Mouse (Mus musculus) CD4-positive, CD25-positive, alpha-beta regulatory T cell, adult 4 months (primary cell): Measurements from ENCODE around the gene Ttc7b. TPM values are rescaled to one million over a fixed set of nuclear protein-coding genes. Genes with fewer than 3 reads are reported as not detected.

Source experiments
- ATAC-seq: one replicate; pipeline ENCODE4 v1.8.0; 2017
- polyA plus RNA-seq, 2 experiments: library from polyadenylated mRNA; unstranded; fragments of 100-300 nt; shearing (Covaris generic); gene quantifications; one replicate each; pipeline ENCODE4 v1.2.1; 2017

Gene Ttc7b
- polyA plus RNA-seq, 2 experiments from 2014 or later, result 3.4 to 5.1 TPM

DNA sequence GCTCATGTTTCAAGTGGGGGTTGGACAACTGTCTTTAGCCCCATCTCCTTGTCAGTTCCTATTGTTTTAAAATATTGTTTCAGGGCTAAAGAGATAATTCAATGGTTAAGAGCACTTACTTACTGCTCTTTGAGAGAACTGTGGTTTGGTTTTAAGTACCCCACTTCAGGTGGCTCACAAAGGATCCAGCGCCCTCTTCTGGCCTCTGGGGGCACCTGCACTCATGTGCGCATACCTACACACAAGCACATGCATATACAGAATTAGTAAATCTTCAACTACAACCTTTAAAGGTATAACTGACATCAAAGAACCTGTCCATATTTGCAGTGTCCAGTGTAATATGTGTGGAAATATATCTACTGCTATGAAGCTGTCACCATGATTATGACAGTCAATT, 226.2 kb downstream of the Ttc7b start:
- ATAC-seq, result no peak

DNA sequence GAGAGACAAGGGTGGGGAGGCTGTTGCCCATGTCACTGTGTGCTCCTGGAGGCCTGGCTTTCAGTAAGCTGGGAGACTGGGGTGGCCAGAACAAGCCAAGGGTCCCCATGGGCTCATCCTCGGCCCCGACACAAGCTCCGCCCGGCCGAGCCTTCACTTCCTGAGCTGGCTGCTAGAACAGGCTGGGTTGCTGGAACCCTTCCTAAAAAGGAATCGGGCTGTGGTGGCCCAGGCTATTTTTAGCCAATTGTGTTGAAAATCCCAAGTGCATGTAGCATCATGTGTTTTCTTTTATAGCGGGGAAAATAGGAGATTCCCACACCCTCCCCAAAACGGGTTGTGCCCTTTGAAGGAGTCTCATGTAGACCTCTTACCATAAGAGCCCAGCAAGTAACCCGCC, 226.7 kb downstream of the Ttc7b start:
- no peak for ATAC-seq

DNA sequence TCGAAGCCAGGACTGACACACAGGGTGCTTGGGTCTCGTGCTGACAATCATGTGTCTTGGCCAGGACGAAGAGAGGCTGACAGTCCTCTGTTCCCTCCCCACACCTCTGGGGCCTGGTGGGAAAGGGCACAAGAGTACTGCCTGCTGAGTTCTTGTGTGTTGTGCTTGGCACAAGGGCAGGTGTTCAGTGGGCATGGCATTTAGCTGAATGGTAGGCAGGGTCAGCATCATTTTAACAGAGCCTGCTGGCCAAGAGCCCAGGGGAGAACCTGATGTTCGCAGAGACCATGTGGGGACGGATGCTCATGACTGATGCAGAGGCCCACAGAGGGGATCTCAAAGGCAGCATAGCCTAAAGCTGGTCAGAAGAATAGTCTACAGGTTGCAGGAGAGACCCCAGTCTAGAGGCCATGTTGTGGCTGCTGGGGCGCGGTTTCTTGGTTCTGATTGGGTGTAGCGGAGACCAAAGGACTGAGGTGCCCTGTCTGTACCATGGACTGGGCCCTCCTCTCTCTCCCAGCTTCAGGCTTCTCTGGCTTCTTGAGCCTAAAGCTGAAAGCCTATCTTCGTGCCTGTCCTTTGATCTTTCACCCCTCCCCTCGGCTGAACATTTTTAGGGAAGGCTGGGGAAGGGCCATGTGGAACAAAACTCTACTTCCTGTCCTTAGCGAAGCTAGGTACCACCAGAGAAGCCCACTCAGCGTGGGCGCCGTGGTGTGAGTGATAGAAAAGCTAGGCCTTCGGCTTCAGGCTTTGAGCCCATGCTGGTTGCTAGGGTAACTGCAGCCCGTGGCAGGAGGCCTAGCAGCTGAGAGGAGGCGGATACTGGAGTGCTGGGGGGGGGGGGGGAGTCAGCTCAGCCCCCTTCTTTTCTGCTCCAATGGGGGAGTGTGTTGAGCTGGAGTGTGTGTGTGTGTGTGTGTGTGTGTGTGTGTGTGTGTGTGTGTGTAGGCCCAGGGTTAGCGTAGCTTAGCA, 229.6 kb downstream of the Ttc7b start:
- no peak for ATAC-seq

DNA sequence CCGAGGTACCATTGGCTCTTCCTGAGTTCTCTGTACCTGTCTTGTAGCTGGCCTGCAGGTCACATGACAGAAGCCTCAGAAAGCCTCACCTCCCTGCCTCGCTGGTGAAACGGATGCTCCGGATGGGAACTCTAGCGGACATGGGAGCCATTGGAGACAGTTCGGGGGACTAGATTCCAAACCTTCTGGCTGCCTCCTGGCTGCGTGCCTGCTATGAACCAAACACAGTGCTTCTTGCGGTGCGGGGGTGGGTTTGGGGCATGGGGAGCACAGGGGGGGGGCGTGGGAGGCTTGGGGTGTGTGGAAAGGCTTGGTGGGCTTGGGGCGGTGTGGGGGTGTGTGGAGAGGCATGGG, 230.5 kb downstream of the Ttc7b start:
- no peak for ATAC-seq

DNA sequence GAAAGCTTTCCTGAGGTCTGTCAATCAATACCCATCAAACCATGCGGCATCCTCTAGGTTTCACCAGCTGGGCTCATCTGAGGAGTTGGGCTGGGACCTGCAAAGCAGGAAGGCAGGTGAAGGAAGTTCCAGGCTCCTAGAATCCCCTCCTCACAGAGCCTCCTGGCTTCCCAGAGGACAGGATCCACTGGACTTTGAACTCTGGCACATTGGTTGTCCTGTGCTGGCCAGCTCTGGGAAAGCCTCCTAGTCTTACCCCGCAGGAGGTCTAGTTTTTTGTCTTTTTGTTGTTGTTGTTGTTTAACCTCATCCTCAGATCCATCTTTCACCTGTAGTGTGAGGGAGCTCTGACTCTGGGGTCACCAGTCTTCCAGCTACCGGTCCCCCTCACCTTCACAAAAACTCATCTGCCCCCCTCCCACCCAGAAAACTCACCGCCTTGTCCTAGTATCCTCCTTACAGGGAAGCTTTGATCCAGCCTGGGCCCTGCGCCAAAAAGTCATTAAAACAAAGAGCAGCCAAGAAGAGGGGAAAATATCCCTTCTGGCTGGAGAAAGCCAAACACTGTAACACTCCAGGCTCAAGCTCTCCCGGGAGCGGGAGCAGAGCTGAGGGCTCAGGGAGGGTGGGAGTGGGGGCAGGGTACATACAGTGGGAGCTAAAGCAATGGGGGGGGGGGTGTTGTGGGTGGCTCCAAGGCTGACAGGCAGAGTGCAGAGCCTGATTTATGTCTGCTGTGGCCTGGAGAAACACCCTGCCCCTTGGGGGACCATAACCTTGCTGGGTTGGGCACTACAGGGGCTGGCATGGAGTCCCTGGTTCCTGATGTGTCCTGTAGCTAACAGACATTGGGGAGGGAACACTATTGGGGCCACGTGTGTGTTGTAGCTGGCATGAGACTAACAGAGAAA, 231.1 kb downstream of the Ttc7b start:
- ATAC-seq, result no peak

DNA sequence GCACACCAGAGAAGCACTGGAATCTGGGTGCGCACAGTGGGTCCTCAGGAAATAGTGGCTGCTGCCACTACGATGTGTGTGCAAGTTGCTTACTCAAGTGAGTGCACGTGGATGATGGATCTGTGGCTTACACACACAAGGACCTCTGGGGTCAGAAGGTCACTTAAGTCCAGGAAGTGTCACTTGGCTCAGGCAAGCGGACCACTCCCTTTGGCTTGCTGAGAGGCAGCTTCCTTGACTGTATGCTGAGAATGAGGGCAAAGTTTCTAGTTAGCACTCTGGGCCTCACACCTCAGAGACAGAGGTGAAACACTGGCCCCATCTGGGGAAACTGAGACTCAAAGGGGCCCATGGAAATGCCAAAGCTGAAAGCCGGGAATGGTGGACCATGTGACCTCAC, 232.6 kb downstream of the Ttc7b start:
- ATAC-seq, result no peak

DNA sequence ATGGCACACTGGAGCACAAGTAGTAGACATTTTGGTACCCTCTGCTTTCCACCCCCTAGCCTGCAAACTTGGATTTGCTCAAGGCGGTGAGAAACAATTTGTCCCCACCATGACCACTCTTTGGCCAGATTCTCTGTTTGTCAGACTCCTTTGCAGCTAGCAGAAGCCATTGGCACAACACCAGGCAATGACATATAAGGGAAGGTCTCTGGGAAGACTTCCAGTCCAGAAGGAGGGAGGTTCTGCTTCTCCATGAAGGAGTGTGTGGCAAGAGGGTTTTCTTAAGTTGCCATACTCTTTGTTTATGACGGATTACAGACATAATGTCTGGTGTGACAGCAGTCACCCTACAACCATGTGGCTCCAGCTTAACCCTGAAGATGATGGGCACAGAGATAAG, 233.1 kb downstream of the Ttc7b start:
- no peak for ATAC-seq

DNA sequence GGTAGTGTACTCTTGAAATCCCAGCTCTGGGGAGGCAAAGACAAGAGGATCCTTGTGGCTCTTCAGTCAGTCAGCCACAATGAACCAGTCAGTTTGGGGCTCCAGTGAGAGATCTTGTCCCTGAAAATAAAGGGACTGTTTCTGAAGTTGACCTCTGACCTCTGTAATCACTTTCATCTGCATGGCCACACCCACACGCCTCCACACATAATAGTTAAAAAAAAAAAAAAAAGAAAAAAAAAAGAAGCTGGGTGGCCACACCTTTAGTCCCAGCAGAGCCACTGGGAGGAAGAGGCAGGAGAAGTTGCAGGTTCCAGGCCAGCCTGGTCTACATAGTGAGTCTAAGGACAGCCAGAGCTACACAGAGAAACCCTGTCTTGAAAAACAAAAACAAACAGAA, 237.3 kb downstream of the Ttc7b start:
- ATAC-seq, result no peak

DNA sequence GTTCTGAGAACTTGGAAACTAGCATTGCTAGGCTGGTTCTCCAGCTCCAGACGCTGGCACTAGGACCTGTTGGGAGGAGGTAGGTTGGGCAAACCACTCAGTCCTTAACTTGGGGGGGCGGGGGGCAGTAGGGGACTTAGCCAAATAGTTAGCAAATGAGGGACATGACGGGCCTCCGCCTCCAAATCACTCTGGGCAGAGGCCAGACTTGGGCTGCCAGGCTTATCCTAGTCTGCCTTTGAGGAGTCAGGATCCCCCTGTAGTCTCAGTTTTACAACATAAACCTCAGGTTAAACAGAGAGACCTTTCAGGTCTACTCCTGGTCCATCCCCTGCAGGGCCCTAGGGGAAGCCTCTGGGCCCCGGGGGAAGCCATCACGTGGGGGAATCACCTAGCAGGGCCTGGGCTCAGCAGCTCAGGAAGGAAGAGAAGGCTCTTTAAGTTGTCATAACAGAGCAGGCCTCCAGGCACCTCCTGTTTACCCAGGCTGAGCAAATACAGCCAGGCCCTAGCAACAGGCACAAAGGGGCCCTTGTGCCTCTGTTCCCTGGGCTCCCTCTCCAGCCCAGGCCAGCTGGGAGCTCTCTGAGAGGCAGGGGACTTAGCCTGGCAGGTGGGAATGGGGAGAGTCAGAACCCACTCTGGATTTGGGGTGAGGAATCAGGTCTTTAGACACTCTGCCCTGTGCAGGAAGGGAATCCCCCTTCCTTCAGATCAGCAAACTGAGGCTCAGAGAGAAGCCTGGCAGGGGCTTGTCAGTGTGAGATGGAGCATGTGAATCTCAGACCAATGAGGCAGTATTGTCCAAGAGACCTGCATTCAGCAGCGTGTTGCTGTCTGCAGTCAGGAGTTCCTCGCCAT, 238.4 kb downstream of the Ttc7b start:
- peak; percentile 99 for ATAC-seq

DNA sequence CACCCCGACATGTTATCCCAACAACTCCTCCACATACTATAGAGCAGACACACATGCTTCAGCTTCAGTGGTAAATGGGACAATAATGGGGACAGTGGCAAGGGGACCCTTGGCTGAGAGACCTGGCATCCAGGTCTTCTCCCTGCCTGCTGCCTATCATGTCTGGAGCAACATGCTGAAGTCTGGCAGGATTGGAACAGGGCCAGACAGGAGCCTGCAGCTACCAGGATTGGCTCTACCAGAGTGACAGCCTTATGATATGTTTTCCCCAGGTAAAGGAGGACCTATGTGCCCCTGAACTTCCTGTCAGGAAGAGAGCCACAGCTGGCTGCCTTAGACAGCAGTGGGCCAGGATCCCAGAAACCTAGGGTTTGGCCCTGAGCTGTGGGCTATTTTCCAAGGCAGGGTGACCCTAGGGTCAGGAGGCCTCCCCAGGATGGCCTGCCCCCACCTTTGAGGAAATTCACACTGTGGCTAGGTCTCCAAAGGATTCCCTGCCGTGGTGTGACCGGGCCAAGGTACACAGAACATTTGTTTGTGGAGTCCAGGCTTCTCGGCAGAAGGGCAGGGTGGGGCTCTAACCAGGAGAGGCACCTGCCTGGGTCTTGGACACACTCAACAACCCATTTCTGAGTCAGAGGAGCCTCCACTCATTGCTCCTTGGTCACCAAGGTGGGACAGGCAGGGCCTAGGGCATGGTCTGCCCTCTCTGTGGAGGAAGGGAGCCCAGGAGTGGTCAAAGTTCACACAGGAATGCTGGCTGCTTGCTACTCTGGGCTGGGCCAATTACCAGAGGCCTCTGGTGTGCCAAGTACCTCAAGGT, 239.4 kb downstream of the Ttc7b start:
- no peak for ATAC-seq

DNA sequence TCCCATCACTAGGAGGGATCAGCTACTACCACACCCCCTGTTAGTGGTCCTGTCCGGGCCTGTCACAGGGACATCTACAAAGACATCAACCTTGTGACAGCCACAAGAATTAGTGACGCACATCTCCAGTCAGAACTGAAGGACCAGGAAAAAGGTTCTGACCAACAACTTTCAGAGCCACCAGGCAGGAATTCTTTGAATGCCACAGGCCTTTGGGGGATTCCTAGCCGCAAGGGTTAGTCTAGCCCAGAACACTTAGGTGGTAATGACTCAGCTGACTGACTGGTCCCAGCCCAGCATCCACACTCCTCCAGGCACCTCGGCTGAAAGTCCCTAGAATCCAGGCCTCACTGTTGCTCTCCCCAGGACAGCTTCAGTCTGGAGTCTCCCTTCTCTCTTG, 240.7 kb downstream of the Ttc7b start:
- ATAC-seq, result no peak

DNA sequence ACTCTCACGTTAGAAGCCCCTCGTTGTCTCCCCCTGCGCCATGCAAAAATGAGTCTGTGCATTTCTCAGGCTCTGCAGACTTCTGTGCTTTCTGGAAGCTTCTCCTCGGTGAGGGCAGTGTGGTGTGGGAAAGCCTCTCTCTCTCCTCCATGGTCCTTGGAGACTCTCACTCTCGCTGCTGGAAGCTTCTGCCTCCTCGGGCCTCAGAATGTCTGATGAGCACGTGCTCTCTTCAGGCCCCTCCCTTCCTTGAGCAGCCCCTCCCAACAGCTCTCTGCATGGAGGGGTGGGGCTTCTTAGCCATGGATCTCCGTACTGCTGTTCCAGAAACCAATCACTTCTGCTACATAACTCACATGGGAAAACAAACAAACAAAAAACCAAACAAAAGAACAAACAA, 242.3 kb downstream of the Ttc7b start:
- ATAC-seq, result no peak

DNA sequence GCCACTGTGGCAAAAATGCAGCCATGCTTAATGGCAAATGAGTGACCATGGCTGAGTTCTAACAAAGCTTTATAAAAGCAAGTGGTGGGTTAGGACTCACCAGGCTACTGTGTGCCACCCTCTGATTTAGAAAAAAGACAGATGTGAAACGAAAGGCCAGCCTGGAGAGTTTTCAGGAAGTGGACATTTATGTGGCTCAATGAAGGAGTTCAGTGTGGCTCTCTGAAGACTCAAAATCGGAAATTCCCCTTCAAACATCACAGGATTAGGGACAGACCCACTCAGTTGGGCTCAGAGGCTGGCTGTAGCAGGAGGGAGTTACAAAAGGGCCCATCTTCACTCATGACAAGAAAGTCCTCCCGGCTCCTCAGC, 243.1 kb downstream of the Ttc7b start:
- ATAC-seq, result no peak

DNA sequence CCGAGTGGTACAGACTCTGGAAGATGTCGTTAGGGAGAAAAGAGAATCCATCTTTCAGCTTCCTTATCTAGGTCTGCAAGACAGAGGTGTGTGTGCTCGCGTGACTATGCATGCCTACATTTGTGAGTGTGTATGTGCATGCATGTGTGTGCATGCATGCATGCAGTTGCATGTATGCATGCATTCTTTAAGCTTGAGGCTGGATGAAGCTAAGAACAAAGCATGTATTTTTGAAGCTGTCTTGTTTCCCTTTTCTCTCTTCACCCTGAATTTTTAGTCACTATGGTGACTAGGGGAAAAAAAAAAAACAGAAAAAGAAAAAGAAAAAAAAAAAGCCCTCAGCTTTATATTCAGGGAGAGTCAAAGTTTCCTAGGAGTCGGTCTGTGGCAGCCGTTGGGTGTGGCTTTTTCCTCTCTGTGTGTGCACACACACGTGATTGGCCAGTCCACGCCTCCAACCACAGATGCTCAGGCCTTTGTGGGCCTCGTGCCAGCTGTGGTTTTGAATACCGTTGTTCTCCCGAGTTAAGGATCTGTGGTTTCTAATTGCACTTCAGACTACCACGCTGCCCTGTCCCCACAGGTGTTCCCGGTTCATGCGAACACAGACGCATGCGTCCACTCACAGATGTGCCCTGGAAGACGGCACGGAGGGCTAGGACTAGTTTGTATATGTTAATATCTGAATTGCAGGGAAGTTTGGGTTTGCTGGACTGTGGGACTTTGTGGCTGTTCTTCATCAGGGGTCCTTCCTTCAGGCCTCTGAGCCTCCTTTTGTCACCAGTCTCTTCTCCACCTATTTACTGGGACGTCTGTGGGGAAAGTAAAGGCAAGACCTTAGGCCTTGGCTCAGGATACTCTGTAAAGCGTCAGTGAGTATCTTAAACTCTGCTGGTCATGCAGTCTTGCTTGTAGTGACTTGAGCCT, 243.8 kb downstream of the Ttc7b start:
- no peak for ATAC-seq

DNA sequence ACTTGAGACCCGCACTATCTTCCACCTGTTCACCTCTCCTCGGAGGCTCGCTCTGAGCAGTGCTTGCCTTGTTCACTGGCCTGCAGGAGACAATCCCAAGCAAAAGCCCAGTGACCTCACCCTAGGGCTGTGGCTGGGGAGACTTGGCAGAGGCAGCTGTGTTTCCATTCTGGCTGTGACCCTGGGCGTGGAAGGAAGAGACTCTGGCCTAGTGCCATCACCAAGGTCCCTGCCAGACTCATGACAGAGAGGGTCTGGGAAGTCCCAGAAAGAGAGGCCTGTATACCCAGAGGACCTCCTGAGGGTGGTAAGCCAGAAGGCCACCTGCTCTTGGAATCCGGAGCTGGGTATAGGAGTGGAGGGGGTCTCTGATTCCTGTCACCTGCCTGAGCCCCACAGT, 244.8 kb downstream of the Ttc7b start:
- no peak for ATAC-seq

DNA sequence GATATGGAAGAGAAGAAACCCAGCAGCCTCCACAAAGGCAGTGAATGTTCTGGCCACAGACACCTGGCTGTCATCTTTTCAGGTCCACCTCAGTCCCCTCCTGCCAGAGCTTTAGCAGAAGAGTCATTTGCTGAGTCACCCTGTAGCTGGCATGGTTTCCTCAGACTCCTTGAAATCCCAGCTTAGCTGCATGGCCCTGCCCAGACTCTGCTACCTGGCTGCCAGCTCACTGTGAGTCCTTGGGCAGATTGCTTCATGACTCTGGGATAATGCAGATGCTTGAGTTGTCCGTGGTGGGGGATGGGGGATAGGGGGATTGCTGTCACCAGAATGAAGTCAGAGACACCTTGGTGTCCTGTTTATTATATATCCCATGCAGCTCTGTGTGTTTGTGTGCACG, 247.6 kb downstream of the Ttc7b start:
- no peak for ATAC-seq

DNA sequence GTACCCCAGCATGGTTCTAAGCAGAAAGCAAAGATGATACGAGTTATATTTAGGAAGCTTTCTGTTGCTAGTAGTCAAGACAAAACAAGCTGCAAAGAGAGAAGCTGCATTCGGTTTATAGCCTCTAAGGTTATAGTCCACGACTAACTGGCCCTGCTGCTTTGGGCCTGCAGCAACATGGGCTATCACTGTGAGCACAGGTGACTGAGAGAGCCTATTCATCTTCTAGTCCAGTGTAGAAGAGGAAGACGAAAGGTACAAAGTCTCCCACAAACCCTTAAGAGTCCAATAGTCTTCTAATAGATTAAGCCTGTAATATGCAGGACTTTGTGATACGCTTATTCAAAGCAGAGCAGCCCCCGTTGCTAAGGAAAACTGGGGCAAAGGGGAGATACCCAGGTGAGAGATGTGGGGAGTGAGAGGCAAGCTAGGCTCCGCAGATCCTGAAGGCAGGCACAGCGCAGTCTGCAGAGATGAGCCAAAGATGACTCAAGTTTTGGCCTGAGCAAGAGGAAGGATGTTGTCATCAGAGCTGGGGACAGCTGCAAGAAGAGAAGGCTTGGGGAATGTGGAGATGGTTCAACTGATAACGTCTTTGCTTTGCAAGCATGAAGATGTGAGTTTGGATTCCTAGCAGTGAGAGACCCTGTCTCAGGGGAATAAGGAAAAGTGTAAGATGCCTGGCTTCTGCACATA, 250.5 kb downstream of the Ttc7b start:
- no peak for ATAC-seq

DNA sequence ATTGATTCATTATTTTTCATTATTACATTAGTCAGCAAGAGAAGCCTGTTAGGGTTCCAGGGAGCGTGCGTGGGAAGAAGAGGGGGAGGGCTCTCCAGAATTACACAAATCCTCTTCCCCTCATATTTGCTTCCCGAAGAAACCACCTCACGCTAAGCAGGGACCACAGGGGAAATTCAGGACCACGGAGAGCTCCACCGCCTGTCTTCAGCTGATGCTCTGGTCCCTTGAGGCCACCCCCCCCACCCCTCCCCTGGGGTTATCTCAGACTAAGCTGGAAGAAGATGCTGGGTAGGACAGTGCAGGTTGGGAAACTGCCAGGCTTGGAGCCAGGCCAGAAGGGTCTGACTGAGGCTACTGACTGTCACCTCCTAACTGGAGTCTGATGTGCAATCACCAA, 252.6 kb downstream of the Ttc7b start:
- no peak for ATAC-seq

DNA sequence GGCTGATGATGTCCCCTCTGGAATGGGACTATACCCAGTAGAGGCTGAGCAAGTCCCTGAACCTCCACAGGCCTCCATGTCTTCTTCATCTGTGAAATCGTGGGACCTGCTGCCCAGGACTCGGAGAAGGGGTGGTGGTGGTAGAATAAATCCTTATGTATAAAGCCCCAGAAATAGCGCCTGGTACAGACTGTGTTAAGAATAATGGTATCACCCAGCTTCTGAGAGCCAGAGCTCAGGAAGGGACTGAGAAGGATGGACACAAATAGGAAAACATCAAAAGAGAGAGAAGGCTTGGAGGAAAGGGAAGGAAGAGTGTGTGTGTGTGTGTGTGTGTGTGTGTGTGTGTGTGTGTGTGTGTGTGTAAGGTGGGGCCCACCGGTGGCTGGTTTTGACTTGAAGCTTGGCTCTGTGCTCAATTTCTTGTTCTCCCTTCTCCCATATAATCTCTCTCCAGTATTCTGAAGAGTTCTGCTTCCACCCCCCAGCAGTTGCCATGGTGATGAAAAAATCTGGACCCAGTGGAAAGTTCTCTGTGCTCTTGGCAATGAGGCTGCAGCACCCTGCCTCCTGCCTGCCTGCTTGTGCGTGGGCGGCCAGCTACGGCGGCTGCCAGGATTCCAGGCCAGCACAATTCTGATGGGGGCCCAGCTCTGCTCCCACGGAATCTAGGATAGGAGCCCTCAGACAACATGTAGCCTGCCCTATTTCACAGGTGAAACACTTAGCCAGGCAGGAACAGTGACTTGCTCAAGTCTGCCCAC, 254.9 kb downstream of the Ttc7b start:
- no peak for ATAC-seq
